Mouse (Mus musculus): ENCODE data around the gene Supt20.

- TF ChIP-seq GATA1 (IDR thresholded peaks at IDR 0.05; ENCODE audit: low read length) (no peak), TAL1 (IDR thresholded peaks at IDR 0.05; ENCODE audit: low read length) (no peak)
Measured at GRCm38 (mm10) chr3:54775989-54776631, 83.5 kb downstream of the Supt20 start.
